Mouse (Mus musculus) left cerebral cortex, adult 11 months (tissue): ENCODE results near the gene Arl2bp.

ENCODE experiments used
- DNase-seq: peaks from one replicate; pipeline ENCODE4 v3.0.0; 2022; ENCODE audit warnings: low spot score

The Arl2bp gene

DNA sequence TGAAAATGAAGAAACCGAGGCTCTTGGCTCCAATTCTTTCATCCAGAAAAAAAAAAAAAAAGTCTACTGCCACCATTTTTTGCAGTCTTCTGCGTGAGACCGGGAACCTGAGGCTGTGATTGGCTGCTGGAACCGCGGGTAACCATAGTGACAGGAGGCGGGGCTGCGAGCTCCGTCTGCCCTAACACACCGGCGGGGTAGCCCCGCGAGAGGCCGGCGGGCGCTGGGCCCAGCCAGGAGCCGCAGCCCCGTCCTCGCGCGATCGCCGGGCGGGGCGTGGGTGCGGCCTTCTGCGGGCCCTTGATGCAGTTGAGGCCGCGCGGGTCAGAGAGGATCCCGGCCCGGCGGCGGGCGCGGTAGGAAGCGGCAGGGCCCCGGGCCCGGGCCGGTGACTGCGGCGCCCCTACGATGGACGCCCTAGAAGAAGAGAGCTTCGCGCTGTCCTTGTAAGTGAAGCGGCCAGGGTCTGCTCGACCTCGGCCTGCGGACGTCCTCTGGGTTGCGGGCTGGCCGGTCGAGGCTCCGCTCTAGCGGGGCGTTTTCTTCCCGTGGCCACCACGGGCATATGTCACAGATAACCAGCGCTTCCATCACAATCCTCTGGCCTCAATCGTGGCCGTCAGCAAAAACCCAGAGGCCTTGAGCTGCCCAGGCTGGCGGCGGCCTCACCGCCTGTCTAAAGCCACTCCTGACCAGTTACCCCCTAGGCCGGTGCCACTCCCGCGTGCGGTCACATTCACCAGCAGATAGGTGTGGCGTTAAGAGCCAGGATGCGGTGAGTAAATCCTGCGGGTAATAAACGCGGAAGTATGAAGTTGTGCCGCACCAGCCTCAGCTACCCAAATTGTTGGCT, at the start of gene Arl2bp:
TSS of gene Arl2bp (plus strand) at position 145 of the 853 bp plus-strand sequence.
- peak; percentile 91 for DNase-seq

DNA sequence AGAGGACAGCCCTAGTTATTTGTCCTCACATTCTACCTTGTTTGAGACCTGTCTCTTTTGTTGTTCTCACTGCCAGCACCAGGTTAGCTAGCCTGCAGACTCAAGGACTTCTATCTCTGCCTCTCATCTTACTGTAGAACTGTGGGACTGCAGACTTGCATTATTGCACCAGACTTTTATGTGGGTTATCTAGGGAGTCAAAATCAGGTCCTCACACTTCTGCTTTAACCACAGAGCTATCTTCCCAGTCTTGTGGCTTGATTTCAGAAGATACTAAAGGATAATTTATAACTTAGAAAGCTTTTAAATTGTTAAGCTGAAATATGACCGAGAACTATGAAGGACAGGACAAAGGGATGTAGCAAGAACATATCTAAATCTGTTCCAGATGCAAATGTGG, 41.5 kb upstream of the Arl2bp start:
- DNase-seq: no peak

DNA sequence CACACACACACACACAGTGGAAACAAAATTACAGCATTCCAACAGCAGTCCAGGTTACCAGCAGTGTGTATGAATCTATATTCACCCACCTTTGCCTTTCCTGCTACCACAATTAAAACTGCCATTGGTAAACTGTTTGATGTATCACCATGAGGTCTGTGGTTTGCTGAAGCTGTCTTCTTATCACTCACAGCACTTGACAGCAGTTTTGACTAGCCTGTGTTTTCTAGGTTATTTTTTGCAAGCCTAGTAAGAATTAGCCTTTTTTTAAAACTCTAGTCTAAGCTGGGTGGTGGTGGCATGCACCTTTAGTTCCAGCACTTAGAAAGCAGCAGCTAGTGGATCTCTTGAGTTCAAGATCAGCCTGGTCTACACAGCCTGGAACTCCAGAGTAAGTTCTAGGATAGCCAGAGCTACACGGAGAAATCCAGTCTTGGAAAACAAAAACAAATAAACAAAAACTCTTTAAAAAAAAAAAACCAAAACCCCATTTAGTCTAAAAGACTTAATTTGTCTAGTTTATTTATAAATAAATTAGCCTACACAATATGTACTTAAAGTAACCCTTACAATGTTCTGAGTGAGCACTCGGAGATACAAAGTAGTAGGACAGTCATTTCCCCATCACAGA, 32.7 kb upstream of the Arl2bp start:
- DNase-seq: no peak

DNA sequence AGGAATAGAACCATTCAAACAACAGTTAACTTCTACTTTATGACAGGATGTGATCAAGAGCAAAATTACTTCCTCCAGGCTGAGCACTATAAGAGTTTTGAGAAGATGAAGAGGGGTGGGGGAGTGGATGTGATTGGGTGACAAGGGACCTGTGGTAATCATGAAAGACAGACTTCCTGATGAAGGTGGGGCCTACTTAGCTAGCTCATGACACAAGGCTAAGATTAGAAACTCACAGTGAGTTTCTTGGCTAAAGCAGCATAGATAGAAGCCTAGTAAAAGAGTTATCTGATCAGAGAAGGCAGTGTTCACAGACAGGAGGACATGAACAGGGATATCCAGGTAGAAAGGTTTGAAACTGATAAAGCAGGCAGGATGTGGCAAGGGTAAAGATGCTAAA, 32.2 kb upstream of the Arl2bp start:
- no peak for DNase-seq

DNA sequence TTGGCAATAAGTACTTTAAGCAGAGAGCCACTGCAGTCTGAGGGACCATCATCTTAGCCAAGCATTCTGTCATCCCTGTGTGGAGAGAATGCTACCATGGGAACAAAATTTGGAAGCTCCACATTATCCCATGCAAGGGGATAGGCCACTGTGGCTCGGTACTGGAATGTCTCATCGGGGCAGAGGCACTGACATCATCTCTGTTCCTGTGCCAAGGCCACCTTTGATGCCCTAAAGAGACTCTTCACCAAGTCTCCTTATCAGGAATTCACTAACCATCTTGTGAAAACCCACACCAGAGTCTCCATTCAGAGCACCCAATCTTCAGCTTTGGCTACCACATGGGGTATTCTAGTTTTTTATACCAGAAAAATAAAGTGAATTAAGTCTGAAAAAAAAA, 25.2 kb upstream of the Arl2bp start:
- no peak for DNase-seq

- DNase-seq: no peak
These were observed 24.5 kb upstream of the Arl2bp start for GRCm38 (mm10) chr8:94641938-94642337.

DNA sequence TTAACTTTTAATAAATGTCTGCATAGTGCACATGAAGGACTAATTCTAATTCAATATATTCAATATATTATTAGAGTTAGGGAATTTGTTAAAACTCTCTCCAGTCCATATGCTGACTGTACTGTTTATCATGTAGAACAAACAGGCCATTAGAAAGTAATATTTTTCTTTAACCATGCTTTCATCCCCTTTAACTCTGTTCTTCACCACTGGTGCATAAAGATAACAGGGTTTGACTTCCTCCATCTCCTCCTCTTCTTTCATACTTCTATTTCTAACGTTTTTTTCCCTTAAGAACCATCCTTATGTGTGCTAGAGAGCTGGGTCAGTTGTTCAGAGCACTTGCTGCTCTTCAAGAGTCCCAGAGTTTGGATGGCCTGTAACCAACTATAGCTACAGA, 21.2 kb upstream of the Arl2bp start:
- DNase-seq: no peak

GRCm38 (mm10) chr8:94646165-94646564, 20.2 kb upstream of the Arl2bp start:
- no peak for DNase-seq

DNA sequence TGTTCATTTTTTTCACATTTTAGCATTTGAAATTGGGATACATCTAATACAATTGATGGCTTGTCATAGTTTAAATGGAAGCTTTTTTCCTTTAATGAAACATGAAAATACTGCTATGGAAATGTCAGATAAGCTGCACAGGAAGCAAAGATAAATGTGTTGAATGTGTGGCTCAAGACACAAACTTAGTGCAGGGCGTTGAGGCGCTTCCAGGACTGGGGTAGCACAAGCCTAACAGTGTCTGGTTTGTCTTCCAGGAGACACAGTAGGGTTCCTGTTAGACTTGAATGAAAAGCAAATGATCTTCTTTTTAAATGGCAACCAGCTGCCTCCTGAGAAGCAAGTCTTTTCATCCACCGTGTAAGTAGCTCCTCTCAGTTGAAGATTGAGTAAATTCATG, 16.9 kb upstream of the Arl2bp start:
- no peak for DNase-seq

- no peak for DNase-seq
These were observed 13.4 kb upstream of the Arl2bp start for GRCm38 (mm10) chr8:94652951-94653350.

GRCm38 (mm10) chr8:94654994-94655393, 11.4 kb upstream of the Arl2bp start:
- no peak for DNase-seq

DNA sequence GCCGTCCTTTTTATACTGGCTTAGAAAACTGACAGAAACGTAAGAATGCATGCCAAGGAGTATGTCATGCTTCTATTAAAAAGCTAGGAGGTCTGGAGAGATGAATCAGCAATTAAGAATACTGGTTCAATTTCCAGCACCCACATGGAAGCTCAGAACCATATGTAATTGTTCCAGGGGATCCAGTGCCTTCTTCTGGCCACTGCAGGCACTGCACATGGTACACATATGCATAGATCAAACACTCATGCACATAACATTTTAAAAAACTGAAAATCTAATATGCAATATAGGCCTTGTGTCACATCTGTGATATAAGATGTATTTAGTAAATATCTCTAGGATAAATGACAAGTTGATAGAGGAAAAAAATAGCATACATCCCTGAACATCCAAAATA, 8.4 kb upstream of the Arl2bp start:
- no peak for DNase-seq

DNA sequence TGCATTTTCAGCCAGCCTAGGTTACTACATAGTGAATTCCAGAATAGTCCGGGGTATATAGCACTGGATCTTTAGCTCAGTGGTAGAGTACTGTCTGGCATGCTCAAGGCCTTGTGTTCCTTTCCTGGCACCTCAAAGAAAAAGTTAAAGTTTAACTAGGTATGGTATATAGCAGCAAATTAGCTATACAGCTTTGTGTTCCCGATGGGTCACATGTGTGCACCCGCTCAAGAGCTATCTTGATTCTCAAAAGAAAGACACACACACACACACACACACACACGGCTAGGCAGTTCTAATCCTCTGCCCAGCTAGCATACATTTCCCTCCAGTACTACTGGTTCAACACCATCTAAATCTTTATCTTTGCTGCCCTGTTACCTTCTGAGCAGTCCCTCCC, 6.0 kb upstream of the Arl2bp start:
- no peak for DNase-seq

GRCm38 (mm10) chr8:94664722-94665121, 1.7 kb upstream of the Arl2bp start:
- DNase-seq: no peak

DNA sequence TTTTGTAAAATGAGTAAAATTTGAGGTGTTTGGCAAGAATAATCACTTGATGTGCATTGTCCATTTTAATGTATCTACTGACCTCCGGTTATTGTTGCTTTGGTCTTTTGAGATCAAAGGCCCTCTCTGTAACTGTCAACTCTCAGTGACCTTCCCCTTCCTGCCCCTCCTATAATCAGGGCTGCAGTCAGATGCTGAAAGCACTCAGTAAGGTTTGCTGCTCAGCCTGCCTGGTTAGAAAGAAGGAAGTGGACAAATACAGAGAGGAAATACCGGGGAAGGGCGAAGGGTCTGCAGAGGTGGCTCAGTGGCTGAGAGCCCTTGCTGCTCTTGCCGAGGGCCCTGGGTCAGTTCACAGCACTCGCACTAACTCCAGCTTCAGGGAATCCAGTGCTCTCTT, 8.0 kb downstream of the Arl2bp start:
- DNase-seq: no peak

DNA sequence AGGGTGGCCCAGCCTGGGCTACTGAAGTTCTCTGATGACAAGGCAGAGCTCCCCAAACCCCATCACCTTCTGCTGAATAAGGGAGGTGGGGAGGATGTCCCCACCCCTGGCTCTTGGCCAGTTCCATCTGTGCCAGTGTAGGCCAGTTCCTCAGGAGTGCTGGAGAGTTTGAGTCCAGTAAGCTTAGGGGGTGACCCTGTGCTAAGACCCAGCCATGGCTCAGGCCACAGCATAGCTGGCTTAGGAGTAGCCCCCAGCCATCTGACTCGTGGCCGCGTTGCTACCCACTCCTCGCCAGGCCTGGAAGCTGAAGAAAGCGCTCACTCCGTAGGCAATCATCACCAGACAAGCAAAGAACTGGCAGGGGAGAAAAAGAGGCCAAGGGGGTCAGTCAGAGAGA, 9.5 kb downstream of the Arl2bp start:
- no peak for DNase-seq

- DNase-seq: peak; percentile 65
These were observed 12.2 kb downstream of the Arl2bp start for GRCm38 (mm10) chr8:94678582-94678981.

DNA sequence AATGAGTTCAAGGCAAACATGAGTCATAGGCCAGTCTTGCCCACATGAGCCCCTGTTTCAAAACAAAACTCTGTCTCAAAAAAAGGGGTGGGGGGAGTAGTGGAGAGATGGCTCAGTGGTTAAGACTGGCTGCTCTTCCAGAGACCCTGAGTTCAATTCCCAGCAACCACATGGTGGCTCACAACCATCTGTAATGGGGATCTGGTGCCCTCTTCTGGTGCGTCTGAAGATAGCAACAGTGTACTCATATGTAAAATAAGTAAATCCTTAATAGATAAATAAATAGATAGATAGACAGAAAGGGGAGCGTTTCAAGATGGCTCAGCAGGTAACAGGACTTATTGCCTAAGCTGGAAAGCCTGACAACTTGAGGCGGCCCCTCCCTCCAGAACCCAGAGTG, 14.0 kb downstream of the Arl2bp start:
- DNase-seq: no peak

- no peak for DNase-seq
These were observed 16.5 kb downstream of the Arl2bp start for GRCm38 (mm10) chr8:94682732-94683524.

GRCm38 (mm10) chr8:94684287-94684686, 17.9 kb downstream of the Arl2bp start:
- no peak for DNase-seq

GRCm38 (mm10) chr8:94685953-94686352, 19.6 kb downstream of the Arl2bp start:
- DNase-seq: no peak

- no peak for DNase-seq
These were observed 28.3 kb downstream of the Arl2bp start for GRCm38 (mm10) chr8:94694701-94695100.
